Comparison of ENCODE assay signal across 25 mouse cellular contexts in genomic region chr3:144510724-144511123, GRCm38 (mm10).
"Had no signal": no experiment of that assay in that cellular context is flagged by ENCODE, and none has a peak within 500 bp of the region (broad histone marks: within the 10 kb centered on the region; RNA-seq: fewer than 3 reads in every experiment).

No protein-coding gene starts in this region.

- H3K27ac ChIP-seq: gastrocnemius, adult 2 months; heart, embryonic 10.5 days; hindbrain, embryonic 10.5 days; hindbrain, embryonic 12.5 days; hindbrain, embryonic 14.5 days; intestine, embryonic 15.5 days; layer of hippocampus, adult 2 months; left cerebral cortex, adult 2 months; limb, embryonic 13.5 days; liver, embryonic 13.5 days had no signal

- H3K27me3 ChIP-seq: heart, embryonic 12.5 days; hindbrain, embryonic 12.5 days; intestine, embryonic 15.5 days; limb, embryonic 13.5 days; liver, embryonic 13.5 days had no signal

- H3K36me3 ChIP-seq: heart, embryonic 10.5 days; heart, embryonic 12.5 days; hindbrain, embryonic 10.5 days; hindbrain, embryonic 12.5 days; intestine, embryonic 15.5 days; limb, embryonic 13.5 days; liver, embryonic 13.5 days had no signal

- H3K4me2 ChIP-seq: heart, embryonic 12.5 days; hindbrain, embryonic 12.5 days; hindbrain, embryonic 14.5 days; intestine, embryonic 15.5 days; limb, embryonic 13.5 days; liver, embryonic 11.5 days; liver, embryonic 13.5 days had no signal

- H3K9me3 ChIP-seq: heart, embryonic 10.5 days; heart, embryonic 12.5 days; hindbrain, embryonic 10.5 days; hindbrain, embryonic 12.5 days; intestine, embryonic 15.5 days; limb, embryonic 13.5 days; liver, embryonic 13.5 days had no signal

- ATAC-seq: forebrain, embryonic 16.5 days; hindbrain, embryonic 16.5 days; inflammation-experienced regulatory T-cells, adult 6 months; intestine, embryonic 15.5 days; intestine, postnatal 0 days had no signal

- DNase-seq: gastrocnemius, adult 2 months; gastrocnemius, postnatal 10 days; gastrocnemius, postnatal 25 days; heart, adult 18-20 months; heart, postnatal 10 days; heart, postnatal 4 days; kidney, adult 2 months; kidney, adult 9 months; kidney, postnatal 25 days; liver; liver, embryonic 13.5 days had no signal

- H3K9ac ChIP-seq: heart, embryonic 12.5 days; hindbrain, embryonic 12.5 days; hindbrain, embryonic 14.5 days; intestine, embryonic 15.5 days; limb, embryonic 13.5 days; liver, embryonic 13.5 days had no signal

- H3K4me3 ChIP-seq: gastrocnemius, adult 2 months; heart, embryonic 10.5 days; heart, embryonic 12.5 days; hindbrain, embryonic 10.5 days; hindbrain, embryonic 12.5 days; intestine, embryonic 15.5 days; layer of hippocampus, adult 2 months; left cerebral cortex, adult 2 months; limb, embryonic 13.5 days; liver, embryonic 13.5 days had no signal
